Mouse (Mus musculus) neural tube, embryonic 11.5 days (tissue): ENCODE results near the gene Add2. TPM values are rescaled to one million over a fixed set of nuclear protein-coding genes. Genes with fewer than 3 reads are reported as not detected.
"Not testable (repeated sequence)": the region's sequence is repeated elsewhere in the genome, so short reads cannot be mapped to it uniquely, and the experiment has no call there.

Source experiments
- ATAC-seq: fragments of 200-750 bp; cut with Nextera tagmentation; 2 replicates; pipeline ENCODE4 v1.8.0; 2017; ENCODE audit warnings: moderate number of reproducible peaks, mild to moderate bottlenecking, moderate TSS enrichment, moderate library complexity; ENCODE audit not compliant: insufficient read depth, low FRiP score, low TSS enrichment
- DNase-seq: peaks from one replicate; pipeline ENCODE4 v3.0.0-alpha.2; 2015; ENCODE audit warnings: low spot score
- H3K27ac ChIP-seq: fragments of 300-500 bp; sonication (generic); 2 replicates; pipeline ENCODE4 v1.5.1; 2014; ENCODE audit warnings: low read depth, mild to moderate bottlenecking, low read length
- H3K27me3 ChIP-seq: fragments of 300-500 bp; sonication (generic); 2 replicates; pipeline ENCODE4 v1.6.1; 2014; ENCODE audit warnings: mild to moderate bottlenecking, low read length, mixed read lengths; ENCODE audit not compliant: control insufficient read depth, insufficient read depth
- H3K36me3 ChIP-seq: fragments of 300-500 bp; sonication (generic); 2 replicates; pipeline ENCODE4 v1.6.1; 2014; ENCODE audit warnings: mild to moderate bottlenecking, low read length, moderate library complexity, mixed read lengths; ENCODE audit not compliant: control insufficient read depth, insufficient read depth
- H3K4me1 ChIP-seq: fragments of 300-500 bp; sonication (generic); 2 replicates; pipeline ENCODE4 v1.6.1; 2014; ENCODE audit warnings: low read length, mixed read lengths; ENCODE audit not compliant: control insufficient read depth, insufficient read depth
- H3K4me2 ChIP-seq: fragments of 300-500 bp; sonication (generic); 2 replicates; pipeline ENCODE4 v1.6.1; 2014; ENCODE audit warnings: low read depth, mild to moderate bottlenecking, moderate library complexity
- H3K4me3 ChIP-seq: fragments of 300-500 bp; sonication (generic); 2 replicates; pipeline ENCODE4 v1.5.1; 2014; ENCODE audit warnings: low read depth, low read length
- H3K9ac ChIP-seq: fragments of 300-500 bp; sonication (generic); 2 replicates; pipeline ENCODE4 v1.6.1; 2014; ENCODE audit warnings: mild to moderate bottlenecking, low read length
- H3K9me3 ChIP-seq: fragments of 300-500 bp; sonication (generic); 2 replicates; pipeline ENCODE4 v1.6.1; 2016; ENCODE audit warnings: low read length; ENCODE audit not compliant: control insufficient read depth
- WGBS: fragments of 180-500 bp; shearing (Covaris S2); extraction: QIAGEN DNeasy Blood & Tissue Kit; methylation state at CpG from one replicate; pipeline ENCODE4 v1.1.7; 2014; 5-methylcytosine and 5-hydroxymethylcytosine counted together
- polyA plus RNA-seq: library from polyadenylated mRNA; unstranded; fragments of >200 nt; fragmentation: Nextera tagmentation; extraction: Ambion mirVana; gene quantifications from 2 replicates; pipeline ENCODE4 v1.2.1, GENCODE M21; 2014

Gene Add2
- polyA plus RNA-seq, result 65.8 and 67.0 TPM in 2 replicates

DNA sequence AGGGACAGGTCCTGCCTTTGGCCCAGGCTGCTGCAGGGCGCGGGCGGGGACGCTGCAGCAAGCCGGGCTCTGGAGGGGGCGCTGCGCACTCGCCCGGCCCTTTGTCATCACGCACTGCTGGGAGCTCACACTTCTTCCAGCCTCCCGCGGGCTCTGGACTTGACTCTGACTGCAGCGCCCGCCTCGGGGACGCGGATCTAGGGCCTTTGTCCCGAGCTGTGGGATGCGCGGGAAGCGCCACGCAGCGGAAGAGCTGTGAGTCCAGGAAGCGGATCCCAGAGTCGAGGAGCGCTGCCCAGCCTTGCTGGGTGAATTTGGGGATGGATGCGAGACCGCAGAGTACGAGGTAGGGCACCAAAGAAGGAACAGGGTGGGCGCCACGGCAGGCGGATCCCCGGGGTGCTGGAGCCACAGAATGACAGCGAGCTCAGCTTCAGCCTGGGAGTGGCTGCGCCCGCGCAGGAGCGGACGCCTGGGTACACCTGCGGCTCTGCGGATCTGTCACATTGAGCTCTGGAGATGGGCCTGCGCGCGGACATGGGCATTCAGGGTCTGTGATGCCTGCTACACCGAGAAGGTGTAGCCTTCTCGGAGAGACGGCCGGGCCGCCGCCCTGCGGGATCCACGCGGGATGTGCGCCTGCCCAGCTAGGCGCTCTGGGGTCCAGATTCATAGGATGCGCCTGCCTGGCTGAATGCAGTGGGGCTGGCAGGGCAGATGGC is at the start of gene Add2:
Add2 (plus strand) TSS at position 81 of the 722 bp plus-strand sequence.
- Histone ChIP-seq H3K27ac (peak within 1 kb of the TSS; percentile 81), H3K27me3 (no peaks in the 10 kb centered on the region), H3K4me2 (peak within 1 kb of the TSS; percentile 74), H3K9ac (peak within 1 kb of the TSS; percentile 79), H3K9me3 (no peaks in the 10 kb centered on the region), H3K36me3 (no peaks in the 10 kb centered on the region), H3K4me1 (peaks cover 8% of the 10 kb centered on the region; the same call in 1 of the 2 replicates), H3K4me3 (peak within 1 kb of the TSS; percentile 68)
- ATAC-seq (peak; percentile 89), DNase-seq (peak; percentile 86)
- WGBS, result 1% methylated on average over 56 of the region's 56 CpGs

GRCm38 (mm10) chr6:85978736-85979135 is 49.7 kb upstream of the Add2 start:
- H3K27me3 ChIP-seq, H3K4me3 ChIP-seq, H3K4me2 ChIP-seq, H3K9me3 ChIP-seq, H3K9ac ChIP-seq, H3K36me3 ChIP-seq, DNase-seq, ATAC-seq, H3K4me1 ChIP-seq, H3K27ac ChIP-seq: not testable (repeated sequence)
- 72% methylated on average over 4 of the region's 4 CpGs for whole genome bisulfite sequencing

- Histone ChIP-seq H3K27ac (no peak overlapping the region), H3K4me2 (no peak overlapping the region), H3K9me3 (no peaks in the 10 kb centered on the region), H3K36me3 (no peaks in the 10 kb centered on the region), H3K27me3 (no peaks in the 10 kb centered on the region), H3K4me1 (no peaks in the 10 kb centered on the region), H3K4me3 (no peak overlapping the region), H3K9ac (no peak overlapping the region)
- ATAC-seq (no peak), DNase-seq (no peak)
- WGBS, result 72% methylated on average over 8 of the region's 8 CpGs
These were observed 44.1 kb upstream of the Add2 start for GRCm38 (mm10) chr6:85984351-85984750.

DNA sequence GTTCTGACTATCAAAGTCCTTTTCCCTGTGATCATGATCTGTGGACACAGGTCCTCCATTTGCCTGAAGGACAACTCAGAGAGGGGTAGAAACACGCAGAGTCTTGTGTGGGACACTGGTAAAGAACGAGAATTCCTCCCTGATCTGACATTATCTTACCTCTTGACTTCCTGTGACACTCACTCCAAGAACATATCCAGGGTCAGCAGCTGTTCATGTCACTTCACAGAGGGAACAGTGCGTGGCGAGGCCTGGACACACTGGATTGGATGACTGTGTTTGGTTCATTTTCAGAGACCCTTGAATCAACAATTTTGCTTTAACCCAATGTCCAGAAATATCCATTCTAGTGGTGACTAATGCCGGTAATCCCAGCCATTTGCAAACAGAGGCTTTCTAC is 38.9 kb upstream of the Add2 start:
- not testable (repeated sequence) for ATAC-seq, H3K9ac ChIP-seq, H3K4me2 ChIP-seq, H3K4me1 ChIP-seq, H3K27ac ChIP-seq, H3K4me3 ChIP-seq, DNase-seq, H3K27me3 ChIP-seq, H3K36me3 ChIP-seq, H3K9me3 ChIP-seq
- WGBS, result 84% methylated on average over 5 of the region's 5 CpGs

DNA sequence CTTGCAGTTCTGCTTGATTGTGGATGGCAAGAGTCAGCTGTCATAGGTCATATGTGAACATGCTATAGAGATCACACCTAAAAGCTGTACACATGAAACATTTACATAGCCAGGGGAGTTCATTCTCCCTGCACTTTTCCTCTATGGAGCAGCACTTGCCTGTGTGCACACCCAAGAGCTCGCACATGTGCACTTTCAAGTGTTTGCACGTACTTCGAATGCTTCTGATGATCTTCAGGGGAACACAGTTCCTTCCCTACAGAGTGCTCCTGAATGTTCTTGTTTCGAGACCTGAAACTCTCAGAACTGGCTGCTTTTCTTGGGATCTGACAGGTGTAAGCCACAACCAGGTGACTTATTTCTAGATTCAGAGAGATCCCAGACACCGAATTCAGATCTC is 37.7 kb upstream of the Add2 start:
- H3K9ac ChIP-seq, DNase-seq, H3K4me2 ChIP-seq, ATAC-seq, H3K27me3 ChIP-seq, H3K4me3 ChIP-seq, H3K9me3 ChIP-seq, H3K36me3 ChIP-seq, H3K27ac ChIP-seq, H3K4me1 ChIP-seq: not testable (repeated sequence)
- 90% methylated on average over 5 of the region's 5 CpGs for WGBS

- Histone ChIP-seq H3K4me1 (no peaks in the 10 kb centered on the region), H3K4me2 (no peak overlapping the region), H3K27ac (no peak overlapping the region), H3K4me3 (no peak overlapping the region), H3K36me3 (no peaks in the 10 kb centered on the region), H3K9ac (no peak overlapping the region), H3K9me3 (no peaks in the 10 kb centered on the region), H3K27me3 (no peaks in the 10 kb centered on the region)
- no peak for DNase-seq
- ATAC-seq, result no peak
- 78% methylated on average over 18 of the region's 18 CpGs for WGBS
These were observed 25.0 kb upstream of the Add2 start for GRCm38 (mm10) chr6:86003405-86003925.

- Histone ChIP-seq H3K36me3 (no peaks in the 10 kb centered on the region), H3K4me3 (no peak overlapping the region), H3K4me1 (no peaks in the 10 kb centered on the region), H3K4me2 (peak overlapping the region; percentile 24; the same call in 1 of the 2 replicates), H3K27ac (no peak overlapping the region), H3K27me3 (no peaks in the 10 kb centered on the region), H3K9me3 (no peaks in the 10 kb centered on the region), H3K9ac (no peak overlapping the region)
- peak; percentile 88 for DNase-seq
- ATAC-seq, result peak; percentile 74
- 13% methylated on average over 18 of the region's 18 CpGs for WGBS
These were observed 24.0 kb upstream of the Add2 start for GRCm38 (mm10) chr6:86004271-86005148.

- ATAC-seq, result no peak
- DNase-seq, result peak; percentile 67
- Histone ChIP-seq H3K27ac (no peak overlapping the region), H3K36me3 (no peaks in the 10 kb centered on the region), H3K9ac (no peak overlapping the region), H3K4me2 (no peak overlapping the region), H3K27me3 (no peaks in the 10 kb centered on the region), H3K4me1 (no peaks in the 10 kb centered on the region), H3K9me3 (no peaks in the 10 kb centered on the region), H3K4me3 (no peak overlapping the region)
- WGBS, result 38% methylated on average over 4 of the region's 4 CpGs
These were observed 18.5 kb upstream of the Add2 start for GRCm38 (mm10) chr6:86009980-86010379.
